Mouse (Mus musculus) CD4-positive naive resting alpha-beta T cell, adult 76 days (primary cell): ENCODE measurements around the gene B3galt5. TPM values are rescaled to one million over a fixed set of nuclear protein-coding genes. Genes with fewer than 3 reads are reported as not detected.

ENCODE experiments used
- total RNA-seq: library from RNA; stranded (reverse); gene quantifications from one replicate; pipeline ENCODE4 v1.2.4, GENCODE M21; 2023

The B3galt5 gene
- total RNA-seq: 0.53 TPM

GRCm38 (mm10) chr16:96235366-96235970 is at the start of gene B3galt5:
Gene B3galt5, plus strand, starts transcription at chr16:96235801.

GRCm38 (mm10) chr16:96191531-96192506 is 43.8 kb upstream of the B3galt5 start, which contains the start of gene Lca5l:
Gene Lca5l, minus strand, starts transcription at chr16:96192271.

GRCm38 (mm10) chr16:96199913-96200701 is 35.5 kb upstream of the B3galt5 start, which contains the start of gene Sh3bgr:
Gene Sh3bgr, plus strand, starts transcription at chr16:96200450.

Other genes with a start within 250 kb of the B3galt5 start
- 16.9 TPM for gene Psmg1, start 244.8 kb upstream of the B3galt5 start, total RNA-seq
- gene Brwd1, start 153.3 kb upstream of the B3galt5 start, total RNA-seq: 182 TPM
- 128 TPM for gene Hmgn1, start 108.1 kb upstream of the B3galt5 start, total RNA-seq
- gene Wrb, start 90.4 kb upstream of the B3galt5 start, total RNA-seq: 8.4 TPM
- not detected for gene Lca5l, start 43.5 kb upstream of the B3galt5 start, total RNA-seq
- 0.94 TPM for gene Sh3bgr, start 35.4 kb upstream of the B3galt5 start, total RNA-seq
- 0.70 TPM for gene Itgb2l, start 207.8 kb downstream of the B3galt5 start, total RNA-seq
- not detected for gene Pcp4, start 231.8 kb downstream of the B3galt5 start, total RNA-seq